In the genomic region with DNA sequence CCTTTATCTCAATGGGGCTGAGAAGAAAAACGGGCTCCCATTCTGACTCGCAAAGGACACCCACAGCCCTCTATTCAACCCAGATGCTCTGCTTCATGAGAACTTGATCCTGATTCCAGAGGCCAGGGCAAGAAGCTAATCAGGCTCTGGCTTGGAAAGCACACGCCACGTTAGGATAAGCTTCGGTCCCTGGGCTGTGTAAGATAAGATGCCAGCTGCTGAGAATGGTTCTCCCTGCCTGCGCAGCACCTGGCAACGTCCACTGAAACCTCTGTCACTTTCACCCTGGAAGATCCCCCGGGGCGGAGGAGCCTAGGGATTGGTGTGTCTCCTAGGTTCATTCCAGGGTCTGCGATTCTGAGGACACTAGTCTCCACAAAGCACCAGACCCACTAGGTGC, we compare ENCODE assay signal across 21 mouse cellular contexts. TPM values are rescaled to one million over a fixed set of nuclear protein-coding genes. Genes with fewer than 3 reads are reported as not detected.
DNase-seq lines count a peak whose midpoint lies in the region; ATAC-seq and TF ChIP-seq lines count a peak whose summit lies in the region.
"Had no signal": no experiment of that assay in that cellular context is flagged by ENCODE, and none has a peak within 500 bp of the region (broad histone marks: within the 10 kb centered on the region; RNA-seq: fewer than 3 reads in every experiment).

No protein-coding gene starts in this region.

- H3K4me3 ChIP-seq in stomach, embryonic 15.5 days (replicated peaks): no peak overlapping the region
- H3K4me3 ChIP-seq in stomach, postnatal 0 days (ENCODE audit: low read depth, low read length): no peak overlapping the region
- H3K4me3 ChIP-seq in liver, embryonic 16.5 days (ENCODE audit: low read depth, low read length): 0 out of 2 replicates have a peak overlapping the region, but pooled peaks have one; percentile 9
- H3K4me3 ChIP-seq: embryonic facial prominence, embryonic 13.5 days; forebrain, embryonic 10.5 days; heart, embryonic 15.5 days; limb, embryonic 13.5 days; lung, embryonic 15.5 days; midbrain, embryonic 12.5 days had no signal

- H3K4me1 ChIP-seq in stomach, embryonic 15.5 days: no peaks in the 10 kb centered on the region
- no peaks in the 10 kb centered on the region for H3K4me1 ChIP-seq in stomach, postnatal 0 days (replicated peaks; ENCODE audit: control insufficient read depth, insufficient read depth)
- H3K4me1 ChIP-seq in liver, embryonic 16.5 days (ENCODE audit: control insufficient read depth, low read depth, low read length): peaks cover 49% of the 10 kb centered on the region
- H3K4me1 ChIP-seq: embryonic facial prominence, embryonic 13.5 days; forebrain, embryonic 10.5 days; limb, embryonic 13.5 days; lung, embryonic 15.5 days; midbrain, embryonic 12.5 days had no signal

- TF ChIP-seq EP300 in stomach, postnatal 0 days (optimal IDR thresholded peaks at IDR 0.05): no peak

- H3K27ac ChIP-seq in stomach, embryonic 15.5 days: no peak overlapping the region
- H3K27ac ChIP-seq in stomach, postnatal 0 days (replicated peaks): no peak overlapping the region
- H3K27ac ChIP-seq in liver, embryonic 16.5 days (ENCODE audit: low read length): peak overlapping the region; percentile 73
- H3K27ac ChIP-seq: embryonic facial prominence, embryonic 13.5 days; forebrain, embryonic 10.5 days; heart, embryonic 15.5 days; hindbrain, postnatal 0 days; limb, embryonic 13.5 days; lung, embryonic 15.5 days; midbrain, embryonic 12.5 days had no signal

- H3K9ac ChIP-seq in stomach, embryonic 15.5 days: no peak overlapping the region
- H3K9ac ChIP-seq in stomach, postnatal 0 days (ENCODE audit: low read length): no peak overlapping the region
- no peak overlapping the region for H3K9ac ChIP-seq in liver, embryonic 16.5 days (ENCODE audit: low read depth, low read length)
- H3K9ac ChIP-seq: embryonic facial prominence, embryonic 13.5 days; heart, embryonic 15.5 days; limb, embryonic 13.5 days; lung, embryonic 15.5 days; midbrain, embryonic 12.5 days had no signal

- no peaks in the 10 kb centered on the region; the same call in 1 of the 2 replicates for H3K27me3 ChIP-seq in stomach, embryonic 15.5 days (replicated peaks)
- no peaks in the 10 kb centered on the region for H3K27me3 ChIP-seq in stomach, postnatal 0 days (ENCODE audit: control insufficient read depth, insufficient read depth, low read length)
- H3K27me3 ChIP-seq in liver, embryonic 16.5 days (ENCODE audit: control insufficient read depth, insufficient read depth, low read depth, low read length): no peaks in the 10 kb centered on the region
- H3K27me3 ChIP-seq: embryonic facial prominence, embryonic 13.5 days; heart, embryonic 15.5 days; limb, embryonic 13.5 days; lung, embryonic 15.5 days; midbrain, embryonic 12.5 days had no signal

- ATAC-seq in stomach, embryonic 15.5 days (ENCODE audit: insufficient read depth, low FRiP score, low read depth): peak; percentile 83; the same call in 1 of the 2 replicates
- ATAC-seq in stomach, postnatal 0 days (ENCODE audit: low FRiP score, low TSS enrichment): no peak
- ATAC-seq in erythroid progenitor cell, adult 5-6 weeks (replicated peaks; ENCODE audit: low FRiP score, poor library complexity, severe bottlenecking): peak; percentile 97
- peak; percentile 98 for ATAC-seq in liver, embryonic 16.5 days (ENCODE audit: low read depth)
- ATAC-seq: hindbrain, postnatal 0 days had no signal

- 78% methylated on average over 10 of the region's 10 CpGs for WGBS in stomach, embryonic 15.5 days
- 80% methylated on average over 10 of the region's 10 CpGs for WGBS in stomach, postnatal 0 days
- WGBS in liver, embryonic 16.5 days (ENCODE audit: insufficient replicate concordance): 30% methylated on average over 10 of the region's 10 CpGs

- no peak for TF ChIP-seq CTCF in stomach, postnatal 0 days (IDR thresholded peaks at IDR 0.05; ENCODE audit: low read depth)

- no peaks in the 10 kb centered on the region for H3K9me3 ChIP-seq in stomach, embryonic 15.5 days
- no peaks in the 10 kb centered on the region for H3K9me3 ChIP-seq in stomach, postnatal 0 days (ENCODE audit: control insufficient read depth, low read length)
- H3K9me3 ChIP-seq in liver, embryonic 16.5 days (replicated peaks; ENCODE audit: control insufficient read depth, low read length): no peaks in the 10 kb centered on the region
- H3K9me3 ChIP-seq: forebrain, embryonic 10.5 days; heart, embryonic 15.5 days; limb, embryonic 13.5 days; lung, embryonic 15.5 days; midbrain, embryonic 12.5 days had no signal

- no peak overlapping the region for H3K4me2 ChIP-seq in stomach, embryonic 15.5 days
- H3K4me2 ChIP-seq in stomach, postnatal 0 days (replicated peaks; ENCODE audit: low read depth): no peak overlapping the region
- H3K4me2 ChIP-seq in liver, embryonic 16.5 days (ENCODE audit: low read depth, low read length): peak overlapping the region; percentile 38
- H3K4me2 ChIP-seq: embryonic facial prominence, embryonic 13.5 days; heart, embryonic 15.5 days; limb, embryonic 13.5 days; lung, embryonic 15.5 days; midbrain, embryonic 12.5 days had no signal

- no peaks in the 10 kb centered on the region for H3K36me3 ChIP-seq in stomach, embryonic 15.5 days
- H3K36me3 ChIP-seq in stomach, postnatal 0 days (ENCODE audit: control insufficient read depth, insufficient read depth, low read length): no peaks in the 10 kb centered on the region
- no peaks in the 10 kb centered on the region for H3K36me3 ChIP-seq in liver, embryonic 16.5 days (ENCODE audit: control insufficient read depth, insufficient read depth)
- H3K36me3 ChIP-seq: embryonic facial prominence, embryonic 13.5 days; forebrain, embryonic 10.5 days; heart, embryonic 15.5 days; limb, embryonic 13.5 days; lung, embryonic 15.5 days; midbrain, embryonic 12.5 days had no signal

- DNase-seq in stomach, postnatal 0 days (ENCODE audit: low spot score): no peak
- DNase-seq in yolk sac, embryonic 10.5 days (ENCODE audit: low spot score): no peak
- DNase-seq in gastrocnemius, postnatal 25 days: no peak
- no peak for DNase-seq in thymus, postnatal 10 days (ENCODE audit: low spot score in 2 of 2)
- DNase-seq: cerebellum, adult 9-11 months; gastrocnemius, postnatal 10 days; kidney, adult 18-20 months; kidney, postnatal 14 days; layer of hippocampus, adult 9-11 months; right cerebral cortex, postnatal 4 days; thymus, postnatal 14 days had no signal

RNA-seq across cellular contexts. Expression of a gene that starts 22.3 kb away (rescaled TPM):
- polyA plus RNA-seq in stomach, embryonic 15.5 days (2015; fragmentation: Nextera tagmentation; extraction: Ambion mirVana): 1.0 and 1.3 TPM in 2 replicates
- 2.1 and 2.8 TPM in 2 replicates for polyA plus RNA-seq in stomach, postnatal 0 days (2015; fragmentation: Nextera tagmentation; extraction: Ambion mirVana)
- 23.4 and 28.1 TPM in 2 replicates for total RNA-seq in erythroid progenitor cell, adult 5-6 weeks (2015; ENCODE audit: low replicate concordance)
- 33.5 and 50.6 TPM in 2 replicates for total RNA-seq in erythroid progenitor cell, adult 5-6 weeks (2017; ENCODE audit: low replicate concordance)
- polyA plus RNA-seq in liver, embryonic 16.5 days (2015; fragmentation: Nextera tagmentation; extraction: Ambion mirVana): 7.5 and 9.0 TPM in 2 replicates
- total RNA-seq in gastrocnemius, postnatal 25 days (2021): under 1 TPM in 1 of 2 experiments, not detected in 1; 0.13 TPM
- polyA plus RNA-seq: forebrain, embryonic 10.5 days had no signal
